Comparison of ENCODE assay signal across 10 mouse cellular contexts in the genomic region with DNA sequence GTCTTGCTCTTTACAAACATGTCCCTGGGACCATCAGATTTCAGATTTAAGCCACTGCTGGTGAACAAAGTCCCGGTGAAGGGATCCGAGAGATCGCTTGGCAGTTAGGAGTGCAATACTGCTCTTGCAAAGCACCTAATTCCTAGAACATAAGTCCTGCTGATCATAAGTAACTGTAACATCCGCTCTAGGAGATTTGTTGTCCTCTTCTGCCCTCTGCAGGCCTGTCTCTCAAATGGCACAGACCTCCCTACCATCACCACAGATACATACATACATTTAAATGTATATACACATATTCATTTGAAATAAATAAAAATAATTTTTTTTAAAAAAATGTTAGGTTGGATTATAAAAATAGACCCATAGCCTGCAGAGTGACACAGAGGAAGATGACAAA. TPM values are rescaled to one million over a fixed set of nuclear protein-coding genes. Genes with fewer than 3 reads are reported as not detected.
DNase-seq lines count a peak whose midpoint lies in the region; ATAC-seq and TF ChIP-seq lines count a peak whose summit lies in the region.
"Had no signal": no experiment of that assay in that cellular context is flagged by ENCODE, and none has a peak within 500 bp of the region (broad histone marks: within the 10 kb centered on the region; RNA-seq: fewer than 3 reads in every experiment).

No protein-coding gene starts in this region.

- WGBS in embryonic facial prominence, embryonic 14.5 days, result 42% methylated on average over 4 of the region's 4 CpGs
- 39% methylated on average over 4 of the region's 4 CpGs for WGBS in hindbrain, postnatal 0 days
- WGBS in midbrain, embryonic 12.5 days, result 47% methylated on average over 4 of the region's 4 CpGs
- 32% methylated on average over 4 of the region's 4 CpGs for WGBS in stomach, postnatal 0 days

- H3K36me3 ChIP-seq in embryonic facial prominence, embryonic 14.5 days (ENCODE audit: control insufficient read depth, insufficient read depth, low read length), result no peaks in the 10 kb centered on the region
- no peaks in the 10 kb centered on the region for H3K36me3 ChIP-seq in hindbrain, postnatal 0 days (ENCODE audit: insufficient read depth, low read length)
- no peaks in the 10 kb centered on the region for H3K36me3 ChIP-seq in midbrain, embryonic 12.5 days
- H3K36me3 ChIP-seq in stomach, postnatal 0 days (ENCODE audit: control insufficient read depth, insufficient read depth, low read length), result no peaks in the 10 kb centered on the region
- H3K36me3 ChIP-seq: embryonic facial prominence, embryonic 13.5 days had no signal

- H3K27ac ChIP-seq in embryonic facial prominence, embryonic 14.5 days (replicated peaks; ENCODE audit: low read depth, low read length), result no peak overlapping the region
- no peak overlapping the region for H3K27ac ChIP-seq in hindbrain, postnatal 0 days
- H3K27ac ChIP-seq in midbrain, embryonic 12.5 days (replicated peaks), result no peak overlapping the region
- no peak overlapping the region for H3K27ac ChIP-seq in stomach, postnatal 0 days (replicated peaks)
- H3K27ac ChIP-seq: embryonic facial prominence, embryonic 13.5 days had no signal

- TF ChIP-seq EP300 in stomach, postnatal 0 days (optimal IDR thresholded peaks at IDR 0.05), result no peak

- peak; percentile 13 for DNase-seq in ovary, postnatal 14 days (ENCODE audit: low spot score)
- no peak for DNase-seq in ovary, adult 18-20 months (ENCODE audit: low spot score)
- DNase-seq in adrenal gland, adult 8-10 months, result peak; percentile 15
- peak; percentile 57 for DNase-seq in embryonic facial prominence, embryonic 14.5 days (ENCODE audit: low spot score)
- DNase-seq in hindbrain, postnatal 0 days (ENCODE audit: low spot score), result peak; percentile 80
- DNase-seq in layer of hippocampus, postnatal 25 days (ENCODE audit: extremely low spot score in 1 of 2, low spot score in 1 of 2), result peak; percentile 24 to 67
- peak; percentile 59 for DNase-seq in stomach, postnatal 0 days (ENCODE audit: low spot score)

- peak; percentile 53; the same call in 1 of the 2 replicates for ATAC-seq in embryonic facial prominence, embryonic 14.5 days (ENCODE audit: low read depth)
- ATAC-seq in hindbrain, postnatal 0 days, result peak; percentile 88
- peak; percentile 83 for ATAC-seq in midbrain, embryonic 12.5 days (ENCODE audit: low FRiP score, low read depth)
- ATAC-seq in stomach, postnatal 0 days (ENCODE audit: low FRiP score, low TSS enrichment), result peak; percentile 45; the same call in 1 of the 2 replicates

- TF ChIP-seq CTCF in hindbrain, postnatal 0 days (IDR thresholded peaks at IDR 0.05; ENCODE audit: low read depth), result peak; percentile 79
- TF ChIP-seq CTCF in stomach, postnatal 0 days (IDR thresholded peaks at IDR 0.05; ENCODE audit: low read depth), result peak; percentile 84

- no peaks in the 10 kb centered on the region for H3K27me3 ChIP-seq in embryonic facial prominence, embryonic 14.5 days (replicated peaks; ENCODE audit: control insufficient read depth, insufficient read depth, low read length)
- no peaks in the 10 kb centered on the region for H3K27me3 ChIP-seq in hindbrain, postnatal 0 days (ENCODE audit: insufficient read depth, low read length)
- no peaks in the 10 kb centered on the region for H3K27me3 ChIP-seq in midbrain, embryonic 12.5 days
- H3K27me3 ChIP-seq in stomach, postnatal 0 days (ENCODE audit: control insufficient read depth, insufficient read depth, low read length), result no peaks in the 10 kb centered on the region
- H3K27me3 ChIP-seq: embryonic facial prominence, embryonic 13.5 days had no signal

- no peaks in the 10 kb centered on the region for H3K4me1 ChIP-seq in embryonic facial prominence, embryonic 14.5 days (ENCODE audit: control insufficient read depth, insufficient read depth, low read length)
- no peaks in the 10 kb centered on the region for H3K4me1 ChIP-seq in hindbrain, postnatal 0 days (ENCODE audit: insufficient read depth, low read length)
- no peaks in the 10 kb centered on the region for H3K4me1 ChIP-seq in midbrain, embryonic 12.5 days
- H3K4me1 ChIP-seq in stomach, postnatal 0 days (replicated peaks; ENCODE audit: control insufficient read depth, insufficient read depth), result no peaks in the 10 kb centered on the region
- H3K4me1 ChIP-seq: embryonic facial prominence, embryonic 13.5 days had no signal

- no peaks in the 10 kb centered on the region for H3K9me3 ChIP-seq in embryonic facial prominence, embryonic 14.5 days (ENCODE audit: control insufficient read depth, low read length)
- no peaks in the 10 kb centered on the region for H3K9me3 ChIP-seq in hindbrain, postnatal 0 days (ENCODE audit: low read length)
- H3K9me3 ChIP-seq in midbrain, embryonic 12.5 days, result no peaks in the 10 kb centered on the region
- H3K9me3 ChIP-seq in stomach, postnatal 0 days (ENCODE audit: control insufficient read depth, low read length), result no peaks in the 10 kb centered on the region
- H3K9me3 ChIP-seq: embryonic facial prominence, embryonic 13.5 days had no signal

- H3K4me3 ChIP-seq in embryonic facial prominence, embryonic 14.5 days (ENCODE audit: low read depth, low read length), result no peak overlapping the region
- no peak overlapping the region for H3K4me3 ChIP-seq in hindbrain, postnatal 0 days (ENCODE audit: low read length)
- H3K4me3 ChIP-seq in midbrain, embryonic 12.5 days, result no peak overlapping the region
- H3K4me3 ChIP-seq in stomach, postnatal 0 days (ENCODE audit: low read depth, low read length), result no peak overlapping the region
- H3K4me3 ChIP-seq: embryonic facial prominence, embryonic 13.5 days; myocyte had no signal

- no peak overlapping the region for H3K9ac ChIP-seq in embryonic facial prominence, embryonic 14.5 days (ENCODE audit: low read depth, low read length)
- H3K9ac ChIP-seq in hindbrain, postnatal 0 days (replicated peaks; ENCODE audit: low read length), result no peak overlapping the region
- no peak overlapping the region for H3K9ac ChIP-seq in midbrain, embryonic 12.5 days (replicated peaks)
- H3K9ac ChIP-seq in stomach, postnatal 0 days (ENCODE audit: low read length), result no peak overlapping the region
- H3K9ac ChIP-seq: embryonic facial prominence, embryonic 13.5 days had no signal

- H3K4me2 ChIP-seq in embryonic facial prominence, embryonic 14.5 days (ENCODE audit: low read depth, low read length), result no peak overlapping the region
- no peak overlapping the region for H3K4me2 ChIP-seq in hindbrain, postnatal 0 days (ENCODE audit: low read depth, low read length)
- H3K4me2 ChIP-seq in midbrain, embryonic 12.5 days (replicated peaks), result no peak overlapping the region
- H3K4me2 ChIP-seq in stomach, postnatal 0 days (replicated peaks; ENCODE audit: low read depth), result no peak overlapping the region
- H3K4me2 ChIP-seq: embryonic facial prominence, embryonic 13.5 days had no signal

RNA-seq across cellular contexts. Expression of a gene that starts 21.3 kb away (rescaled TPM):
- not detected for total RNA-seq in adrenal gland, adult 8-10 months (2022)
- polyA plus RNA-seq in embryonic facial prominence, embryonic 14.5 days (2014; fragmentation: Nextera tagmentation; extraction: Ambion mirVana), result 0.08 TPM in 1 of 2 replicates, not detected in the other
- 0.47 TPM in 1 of 2 replicates, not detected in the other for total RNA-seq in hindbrain, postnatal 0 days (2014; rRNA removed)
- polyA plus RNA-seq in hindbrain, postnatal 0 days (2015; fragmentation: Nextera tagmentation; extraction: Ambion mirVana), result 0.23 and 0.35 TPM in 2 replicates
- not detected for total RNA-seq in layer of hippocampus, postnatal 25 days (2021)
- not detected in 2 replicates for polyA plus RNA-seq in midbrain, embryonic 12.5 days (2016; fragmentation: Nextera tagmentation; extraction: Ambion mirVana)
- polyA plus RNA-seq in stomach, postnatal 0 days (2015; fragmentation: Nextera tagmentation; extraction: Ambion mirVana), result 30.4 and 31.5 TPM in 2 replicates
- polyA plus RNA-seq: myocyte had no signal

RNA-seq across cellular contexts. Expression of a gene that starts 29.0 kb away (rescaled TPM):
- 10 to 100 TPM; 50.4 to 54.6 (median 52.8) TPM for total RNA-seq in adrenal gland, adult 8-10 months (2022)
- 52.6 and 54.5 TPM in 2 replicates for polyA plus RNA-seq in embryonic facial prominence, embryonic 14.5 days (2014; fragmentation: Nextera tagmentation; extraction: Ambion mirVana)
- 87.8 and 92.3 TPM in 2 replicates for total RNA-seq in hindbrain, postnatal 0 days (2014; rRNA removed)
- 55.9 and 59.4 TPM in 2 replicates for polyA plus RNA-seq in hindbrain, postnatal 0 days (2015; fragmentation: Nextera tagmentation; extraction: Ambion mirVana)
- 100 to 1,000 TPM in 1 of 2 experiments, 10 to 100 TPM in 1; 98.8 to 104 TPM for total RNA-seq in layer of hippocampus, postnatal 25 days (2021)
- polyA plus RNA-seq in midbrain, embryonic 12.5 days (2016; fragmentation: Nextera tagmentation; extraction: Ambion mirVana), result 62.8 and 67.6 TPM in 2 replicates
- polyA plus RNA-seq in stomach, postnatal 0 days (2015; fragmentation: Nextera tagmentation; extraction: Ambion mirVana), result 26.5 and 27.2 TPM in 2 replicates

Comparison
In these comparisons a context has a peak if more than half of its experiments do, and no peak if none do; other contexts are left out.
1. RNA of a gene that starts 21.3 kb away (polyA plus RNA-seq): 30.4 to 31.5 TPM in stomach, postnatal 0 days; 0.23 to 0.35 TPM in hindbrain, postnatal 0 days, 0.08 TPM in embryonic facial prominence, embryonic 14.5 days and not detected in midbrain, embryonic 12.5 days; every median in the first group is over 10 times any median in the second.
2. Peak in every context shown above with its lines, with median percentiles within 50 percentile points of each other: ATAC-seq.